Mouse (Mus musculus) frontal cortex, postnatal 14 days (tissue): ENCODE results near the gene Actr8.

Experiments
- DNase-seq, 2 experiments: peaks; one replicate each; pipeline ENCODE4 v3.0.0; 2022; ENCODE audit warnings: low spot score in 2 of 2

Gene Actr8

GRCm38 (mm10) chr14:29978254-29979204 is at the start of gene Actr8:
Gene Actr8, plus strand, starts transcription at chr14:29978337.
- peak; percentile 86 to 91 for DNase-seq

- no peak for DNase-seq
These were observed 49.2 kb upstream of the Actr8 start for GRCm38 (mm10) chr14:29928966-29929365.

- no peak for DNase-seq
These were observed 42.6 kb upstream of the Actr8 start for GRCm38 (mm10) chr14:29935516-29935915.

- DNase-seq = no peak
These were observed 40.7 kb upstream of the Actr8 start for GRCm38 (mm10) chr14:29937466-29937865.

- no peak for DNase-seq
These were observed 38.4 kb upstream of the Actr8 start for GRCm38 (mm10) chr14:29939600-29940312.

- DNase-seq = no peak
These were observed 37.8 kb upstream of the Actr8 start for GRCm38 (mm10) chr14:29940313-29940812.

- DNase-seq = peak in 1 of 2 experiments; percentile 58
These were observed 37.3 kb upstream of the Actr8 start for GRCm38 (mm10) chr14:29940877-29941276.

- no peak for DNase-seq
These were observed 31.3 kb upstream of the Actr8 start for GRCm38 (mm10) chr14:29946761-29947309.

- no peak for DNase-seq
These were observed 27.3 kb upstream of the Actr8 start for GRCm38 (mm10) chr14:29950805-29951204.

- no peak for DNase-seq
These were observed 20.7 kb upstream of the Actr8 start for GRCm38 (mm10) chr14:29957393-29957792.

- no peak for DNase-seq
These were observed 10.5 kb upstream of the Actr8 start for GRCm38 (mm10) chr14:29967611-29968010.

- DNase-seq = peak; percentile 93 to 97
These were observed 9.9 kb upstream of the Actr8 start, which contains the start of gene Selenok for GRCm38 (mm10) chr14:29968075-29968821. Gene Selenok, plus strand, starts transcription at chr14:29968308.

GRCm38 (mm10) chr14:29971446-29971845 is 6.7 kb upstream of the Actr8 start:
- no peak for DNase-seq

- no peak for DNase-seq
These were observed 6.1 kb upstream of the Actr8 start for GRCm38 (mm10) chr14:29971993-29972392.

- DNase-seq = no peak
These were observed 1.2 kb upstream of the Actr8 start for GRCm38 (mm10) chr14:29976927-29977326.

- DNase-seq = no peak
These were observed 2.5 kb downstream of the Actr8 start for GRCm38 (mm10) chr14:29980447-29981205.

GRCm38 (mm10) chr14:29986096-29986495 is 8.0 kb downstream of the Actr8 start:
- DNase-seq = no peak

GRCm38 (mm10) chr14:29987276-29987675 is 9.1 kb downstream of the Actr8 start:
- DNase-seq = no peak

- DNase-seq = no peak
These were observed 9.6 kb downstream of the Actr8 start for GRCm38 (mm10) chr14:29987739-29988138.

- no peak for DNase-seq
These were observed 10.2 kb downstream of the Actr8 start for GRCm38 (mm10) chr14:29988337-29988736.

- DNase-seq = no peak
These were observed 16.8 kb downstream of the Actr8 start for GRCm38 (mm10) chr14:29994976-29995375.
